Mouse (Mus musculus) brain, embryonic 14.5 days (tissue): Measurements from ENCODE around the gene Neurod2.

Experiments used
- CTCF ChIP-seq: fragments of 200-500 bp; IDR thresholded peaks from 2 replicates; pipeline ENCODE4 v1.5.1; 2012; ENCODE audit warnings: inconsistent platforms, mild to moderate bottlenecking, moderate library complexity, borderline replicate concordance; ENCODE audit not compliant: insufficient read depth, insufficient read length; ENCODE audit errors: extremely low read depth
- POLR2A ChIP-seq: fragments of 200-500 bp; IDR thresholded peaks from 2 replicates; pipeline ENCODE4 v1.6.1; 2012; ENCODE audit warnings: mild to moderate bottlenecking, inconsistent platforms, borderline replicate concordance; ENCODE audit not compliant: poor library complexity, insufficient read depth, insufficient read length, severe bottlenecking; ENCODE audit errors: extremely low read depth

DNA sequence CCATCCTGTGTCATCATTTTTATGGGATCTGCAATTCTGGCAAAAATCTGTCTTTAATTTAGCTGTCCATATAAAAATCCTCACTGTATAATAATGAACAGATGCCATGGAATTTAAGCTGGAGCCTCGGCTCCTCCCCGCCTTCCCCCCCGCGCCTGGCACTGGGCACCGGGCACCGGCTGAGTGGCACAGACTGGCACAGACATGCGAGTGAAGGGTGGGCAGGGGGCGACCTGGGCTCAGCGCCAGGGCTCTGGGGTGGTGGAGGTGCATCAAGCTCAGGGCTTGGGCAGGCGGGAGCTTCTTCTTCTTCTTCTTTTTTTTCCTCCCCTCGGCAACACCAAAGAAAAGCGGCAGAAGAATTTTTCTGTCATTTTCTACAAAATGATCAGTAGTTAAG, 9.1 kb downstream of the Neurod2 start:
- TF ChIP-seq POLR2A (no peak), CTCF (no peak)
